Mouse (Mus musculus): ENCODE measurements around the gene Tfe3.

DNA sequence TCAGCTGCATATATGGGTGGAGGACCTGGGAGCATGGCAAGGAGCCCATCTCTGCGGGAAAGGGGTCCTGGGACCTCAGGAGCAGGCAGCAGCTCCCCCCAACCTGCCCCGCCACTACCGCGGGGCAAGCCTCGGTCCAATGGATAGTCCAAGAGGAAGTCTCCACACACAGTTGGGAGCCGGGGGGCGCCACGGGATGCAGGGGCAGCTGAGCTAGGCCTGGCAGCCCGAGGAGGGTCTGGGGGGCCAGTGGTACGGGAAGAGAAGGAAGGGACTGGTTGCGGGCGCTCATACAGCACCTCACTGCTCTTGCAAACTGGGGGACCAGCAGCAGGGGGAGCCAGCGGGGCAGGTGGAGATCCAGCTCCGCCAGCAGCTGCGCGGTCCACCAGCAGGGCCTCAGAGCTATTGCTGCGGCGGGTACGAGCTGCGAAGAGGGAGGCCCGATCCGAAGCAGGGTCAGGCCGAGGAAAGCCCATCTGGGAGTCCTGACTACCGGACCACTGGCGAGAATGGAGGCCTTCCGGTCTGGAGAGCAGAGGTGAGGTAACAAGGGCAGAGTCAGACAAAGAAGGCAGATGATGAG lies 28.7 kb upstream of the Tfe3 start:
- TF ChIP-seq CTCF (IDR thresholded peaks at IDR 0.05; ENCODE audit: low read depth) (peak; percentile 71), EP300 (optimal IDR thresholded peaks at IDR 0.05) (no peak)

Measured in stomach, postnatal 0 days (tissue).